Mouse (Mus musculus): Measurements from ENCODE around the gene Gm49353. TPM values are rescaled to one million over a fixed set of nuclear protein-coding genes. Genes with fewer than 3 reads are reported as not detected.

Gene Gm49353
- polyA plus RNA-seq, 1 experiment from 2014 or later: not detected

GRCm38 (mm10) chr10:29225329-29225728 is 26.6 kb downstream of the Gm49353 start:
- Histone ChIP-seq H3K9ac (ENCODE audit: low read depth, low read length) (no peak overlapping the region), H3K36me3 (ENCODE audit: control insufficient read depth, insufficient read depth) (no peaks in the 10 kb centered on the region), H3K4me3 (ENCODE audit: low read depth, low read length) (no peak overlapping the region), H3K9me3 (replicated peaks; ENCODE audit: control insufficient read depth, low read length) (no peaks in the 10 kb centered on the region), H3K4me2 (ENCODE audit: low read depth, low read length) (no peak overlapping the region), H3K4me1 (ENCODE audit: control insufficient read depth, low read depth, low read length) (no peaks in the 10 kb centered on the region), H3K27me3 (ENCODE audit: control insufficient read depth, insufficient read depth, low read depth, low read length) (no peaks in the 10 kb centered on the region), H3K27ac (ENCODE audit: low read length) (no peak overlapping the region)
- ATAC-seq (ENCODE audit: low read depth): no peak
- 71% methylated on average over 4 of the region's 4 CpGs for WGBS (ENCODE audit: insufficient replicate concordance)

DNA sequence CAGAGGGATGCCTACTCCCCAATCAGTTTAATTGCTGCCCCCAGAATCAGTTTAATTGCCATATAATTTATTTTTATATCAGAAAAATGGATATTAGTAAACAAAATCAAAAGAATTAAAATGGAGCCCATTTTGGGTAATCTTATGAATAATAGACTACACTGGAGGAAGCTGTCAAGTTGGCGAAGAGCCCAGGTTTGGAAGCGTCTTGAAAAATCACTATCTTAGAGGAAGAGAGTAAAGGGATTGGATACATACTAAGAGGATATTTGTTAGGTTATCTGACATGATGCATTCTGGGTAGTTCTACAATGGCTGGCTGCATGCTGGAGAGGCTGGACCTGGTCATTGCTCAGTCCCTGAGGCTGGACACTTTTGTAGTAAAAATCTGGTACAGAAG is 32.5 kb downstream of the Gm49353 start:
- H3K4me1 ChIP-seq (ENCODE audit: control insufficient read depth, low read depth, low read length): no peaks in the 10 kb centered on the region
- ATAC-seq (ENCODE audit: low read depth): no peak
- WGBS (ENCODE audit: insufficient replicate concordance): 58% methylated on average over 2 of the region's 2 CpGs

More for the DNA sequence above, 32.5 kb downstream of the Gm49353 start:
- Histone ChIP-seq H3K9ac (ENCODE audit: low read depth, low read length) (no peak overlapping the region), H3K4me3 (ENCODE audit: low read depth, low read length) (no peak overlapping the region), H3K36me3 (ENCODE audit: control insufficient read depth, insufficient read depth) (no peaks in the 10 kb centered on the region), H3K27me3 (ENCODE audit: control insufficient read depth, insufficient read depth, low read depth, low read length) (no peaks in the 10 kb centered on the region), H3K27ac (ENCODE audit: low read length) (no peak overlapping the region), H3K9me3 (replicated peaks; ENCODE audit: control insufficient read depth, low read length) (no peaks in the 10 kb centered on the region), H3K4me2 (ENCODE audit: low read depth, low read length) (no peak overlapping the region)

Other genes with a start within 250 kb of the Gm49353 start
- not detected in 2 replicates for gene 2310057J18Rik, start 212.7 kb upstream of the Gm49353 start, polyA plus RNA-seq (2015; fragmentation: Nextera tagmentation; extraction: Ambion mirVana)
- gene Soga3, start 55.1 kb upstream of the Gm49353 start, polyA plus RNA-seq (2015; fragmentation: Nextera tagmentation; extraction: Ambion mirVana): 0.17 TPM in 1 of 2 replicates, not detected in the other
- gene 9330159F19Rik, start 12.7 kb downstream of the Gm49353 start, polyA plus RNA-seq (2015; fragmentation: Nextera tagmentation; extraction: Ambion mirVana): 0.04 TPM in 1 of 2 replicates, not detected in the other
- gene Echdc1, start 114.2 kb downstream of the Gm49353 start, polyA plus RNA-seq (2015; fragmentation: Nextera tagmentation; extraction: Ambion mirVana): 18.7 and 19.0 TPM in 2 replicates
- 14.8 and 15.8 TPM in 2 replicates for gene Rnf146, start 163.5 kb downstream of the Gm49353 start, polyA plus RNA-seq (2015; fragmentation: Nextera tagmentation; extraction: Ambion mirVana)

All from liver, embryonic 16.5 days (tissue).